Mouse (Mus musculus): Measurements from ENCODE around the gene Rbmxl2. TPM values are rescaled to one million over a fixed set of nuclear protein-coding genes. Genes with fewer than 3 reads are reported as not detected.

Gene Rbmxl2
- not detected for total RNA-seq (2021)

DNA sequence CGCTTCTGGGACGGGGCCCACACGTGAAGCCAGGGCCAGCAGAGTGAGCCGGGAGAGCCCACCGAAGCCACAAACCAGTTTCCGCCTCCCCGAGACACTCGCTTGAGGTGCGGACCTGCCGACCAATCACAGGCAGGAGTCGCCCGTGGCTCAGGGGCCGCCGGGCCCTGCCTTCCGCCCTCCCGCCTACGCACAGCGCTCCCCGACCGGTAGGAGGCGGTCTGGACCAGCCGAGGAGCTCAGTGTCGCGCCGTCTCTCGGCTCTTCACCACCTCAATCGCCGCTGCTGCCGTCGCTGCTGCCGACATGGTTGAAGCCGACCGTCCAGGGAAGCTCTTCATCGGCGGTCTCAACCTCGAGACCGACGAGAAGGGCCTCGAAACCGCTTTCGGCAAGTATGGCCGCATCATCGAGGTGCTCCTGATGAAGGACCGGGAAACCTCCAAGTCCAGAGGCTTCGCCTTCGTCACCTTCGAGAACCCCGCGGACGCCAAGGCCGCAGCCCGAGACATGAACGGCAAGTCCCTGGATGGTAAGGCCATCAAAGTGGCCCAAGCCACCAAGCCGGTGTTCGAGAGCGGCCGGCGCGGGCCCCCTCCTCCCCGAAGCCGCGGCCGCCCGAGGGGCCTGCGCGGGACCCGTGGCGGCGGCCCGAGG lies at the start of gene Rbmxl2:
Gene Rbmxl2, plus strand, starts transcription at position 242 of the 657 bp plus-strand sequence.
- no peak for DNase-seq

DNA sequence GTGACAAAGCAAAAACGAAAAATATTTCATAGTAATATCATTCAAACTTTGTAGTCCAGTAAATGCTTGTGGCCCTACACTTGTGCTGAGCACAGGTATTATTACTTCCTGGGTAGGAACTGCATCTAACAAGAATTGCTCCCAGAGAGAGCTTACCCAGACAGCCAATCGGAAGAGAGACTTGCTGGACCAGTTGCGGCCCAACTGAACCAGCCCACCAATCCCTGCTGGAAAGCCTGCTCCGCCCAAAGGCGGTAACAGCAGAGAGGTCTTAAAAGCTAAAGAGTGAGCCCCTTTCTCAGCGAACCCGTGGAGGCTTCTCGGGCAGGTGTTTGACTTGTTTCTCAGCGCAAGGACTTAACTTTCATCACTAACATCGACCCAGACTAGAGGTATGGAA lies 42.6 kb upstream of the Rbmxl2 start, which contains the start of gene Nlrp14:
Gene Nlrp14, plus strand, starts transcription at position 301 of the 400 bp plus-strand sequence.
- no peak for DNase-seq

- no peak for DNase-seq
Observed at GRCm38 (mm10) chr7:107180406-107180805, 28.8 kb upstream of the Rbmxl2 start.

- DNase-seq = no peak
Observed at GRCm38 (mm10) chr7:107201817-107202216, 7.4 kb upstream of the Rbmxl2 start.

DNA sequence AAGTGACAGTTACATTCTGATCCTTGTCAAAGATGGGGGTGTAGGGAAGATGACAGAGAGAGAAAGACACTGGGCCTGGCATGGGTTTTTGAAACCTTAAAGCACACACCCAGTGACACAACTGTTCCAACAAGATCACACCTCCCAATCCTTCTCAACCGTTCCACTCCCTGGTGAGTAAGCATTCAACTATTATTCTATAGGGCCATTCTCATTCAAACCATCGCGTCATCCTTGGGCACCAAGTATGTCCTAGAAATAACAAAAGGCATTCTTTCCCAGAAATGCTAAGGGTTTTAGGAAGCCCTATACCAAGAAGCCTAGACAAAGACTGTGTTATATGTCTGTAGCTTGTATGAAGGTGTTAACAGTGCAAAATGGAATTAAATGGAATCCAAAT lies 1.4 kb upstream of the Rbmxl2 start:
- no peak for DNase-seq

- DNase-seq = peak; percentile 9
Observed at GRCm38 (mm10) chr7:107210126-107210576, 906 bp downstream of the Rbmxl2 start.

- DNase-seq = no peak
Observed at GRCm38 (mm10) chr7:107215723-107216122, 6.5 kb downstream of the Rbmxl2 start.

DNA sequence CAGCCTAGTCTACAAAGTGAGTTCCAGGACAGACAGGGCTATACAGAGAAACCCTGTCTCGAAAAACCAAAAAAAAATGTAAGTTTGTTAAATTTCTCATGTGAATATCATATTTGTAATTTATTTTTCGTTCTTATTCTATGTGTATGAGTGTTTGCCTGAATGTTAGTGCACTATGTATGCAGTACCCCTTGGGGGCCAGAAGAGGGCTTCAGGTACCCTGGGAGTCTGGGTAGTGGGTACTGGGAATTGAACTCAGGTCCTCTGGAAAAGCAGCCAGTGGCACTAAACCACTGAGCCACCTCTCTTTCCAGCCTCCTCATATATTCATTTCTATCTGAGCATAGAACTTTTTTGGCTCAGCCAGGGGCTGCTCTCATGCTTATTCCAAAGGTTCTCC lies 7.6 kb downstream of the Rbmxl2 start:
- DNase-seq = no peak

DNA sequence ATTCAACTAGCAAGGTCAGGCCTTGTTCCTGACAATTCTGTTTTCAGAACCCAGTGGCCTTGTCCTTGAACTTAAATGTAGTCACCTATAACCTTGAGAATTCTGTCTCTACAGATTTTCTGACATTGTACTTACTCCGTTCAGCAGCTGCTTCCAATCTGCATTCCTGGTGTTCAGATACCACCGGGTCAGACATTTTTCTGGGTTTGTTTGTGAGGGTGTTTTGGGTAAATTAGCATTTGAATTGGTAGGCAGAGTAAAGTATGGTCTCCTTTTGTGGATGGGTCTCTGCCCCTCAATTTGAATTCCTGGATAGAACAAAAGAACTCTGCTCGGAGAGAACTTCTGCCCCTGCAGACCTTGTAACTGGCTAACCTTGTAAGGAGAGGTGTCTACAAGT lies 27.6 kb downstream of the Rbmxl2 start:
- no peak for DNase-seq

DNA sequence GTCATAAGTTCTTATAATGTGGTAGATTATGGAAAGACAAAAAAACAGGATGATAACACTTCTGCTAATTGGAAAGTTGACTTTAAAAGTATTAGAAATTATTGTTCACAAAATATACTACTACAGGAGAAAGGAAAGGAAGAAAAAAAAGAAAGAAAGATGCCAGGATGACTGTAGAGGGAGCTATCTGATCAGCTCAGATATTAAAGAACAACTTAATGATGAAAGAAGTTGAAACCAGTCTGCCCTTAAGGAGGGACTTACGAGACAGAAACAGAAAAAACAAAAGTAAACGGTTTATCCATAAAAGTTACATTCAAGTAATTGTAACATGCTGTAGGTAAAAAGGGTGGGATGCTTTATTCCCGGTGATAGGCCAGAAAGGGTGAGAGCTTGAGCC lies 28.3 kb downstream of the Rbmxl2 start:
- no peak for DNase-seq

DNA sequence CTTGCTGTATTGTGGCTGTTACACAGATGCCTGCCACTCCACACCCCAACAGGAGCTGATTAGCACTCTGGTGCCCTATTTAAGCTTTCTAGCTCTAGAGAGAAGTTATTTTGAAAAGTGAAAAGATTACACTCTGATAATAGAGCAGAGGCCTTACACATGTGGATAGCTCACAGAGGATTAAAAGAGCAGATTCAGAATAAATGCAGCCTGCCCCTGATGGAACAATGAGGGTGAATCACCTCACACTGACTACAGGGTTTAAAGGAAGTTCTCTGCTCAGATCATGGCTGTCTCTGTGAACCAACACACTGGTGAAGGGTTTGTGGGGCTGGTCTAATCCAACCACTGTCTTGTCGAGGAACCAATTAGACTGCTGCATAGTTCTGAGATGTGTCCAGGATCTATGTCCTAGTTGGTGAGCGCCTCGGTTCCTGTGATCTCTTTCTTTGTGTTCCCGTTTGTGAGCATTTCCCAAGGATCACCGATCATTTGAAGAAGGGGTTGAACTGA lies 32.2 kb downstream of the Rbmxl2 start:
- DNase-seq = no peak

GRCm38 (mm10) chr7:107250211-107250985 lies 41.2 kb downstream of the Rbmxl2 start:
- DNase-seq = no peak

DNA sequence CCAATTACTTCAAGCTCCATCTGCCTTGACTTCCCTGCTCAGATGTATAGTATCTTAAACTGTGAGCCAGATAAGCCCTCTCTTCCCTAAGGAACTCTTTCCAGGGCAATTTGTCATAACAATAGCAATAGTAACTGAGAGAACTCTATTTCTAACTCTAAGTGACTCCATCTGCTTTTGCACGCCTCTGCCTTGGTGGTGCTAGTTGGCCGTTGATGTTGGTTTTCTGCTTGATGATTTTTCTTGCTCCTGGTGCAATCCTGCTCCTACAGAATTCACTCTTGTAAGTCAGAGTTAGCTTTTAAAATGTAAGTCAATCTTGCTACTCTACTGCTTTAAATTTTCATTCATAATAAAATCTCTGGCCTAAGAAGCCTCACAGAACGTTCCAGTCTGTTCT lies 44.1 kb downstream of the Rbmxl2 start:
- DNase-seq = no peak

GRCm38 (mm10) chr7:107259936-107260335 lies 50.7 kb downstream of the Rbmxl2 start:
- DNase-seq = no peak

Other genes starting within 250 kb of the Rbmxl2 start
- gene Olfr6, start 245.5 kb upstream of the Rbmxl2 start, total RNA-seq (2021) = not detected
- gene Olfr711, start 234.0 kb upstream of the Rbmxl2 start, total RNA-seq (2021) = not detected
- gene Olfr2, start 203.4 kb upstream of the Rbmxl2 start, total RNA-seq (2021) = not detected
- gene Olfr713, start 178.3 kb upstream of the Rbmxl2 start, total RNA-seq (2021) = not detected
- not detected for gene Olfr714, start 138.5 kb upstream of the Rbmxl2 start, total RNA-seq (2021)
- gene Olfr17, start 116.2 kb upstream of the Rbmxl2 start, total RNA-seq (2021) = not detected
- gene Olfr715b, start 99.1 kb upstream of the Rbmxl2 start, total RNA-seq (2021) = not detected
- not detected for gene Olfr715, start 78.4 kb upstream of the Rbmxl2 start, total RNA-seq (2021)
- gene Olfr716, start 71.1 kb upstream of the Rbmxl2 start, total RNA-seq (2021) = not detected
- gene Nlrp14, start 42.5 kb upstream of the Rbmxl2 start, total RNA-seq (2021) = not detected
- gene Syt9, start 161.3 kb downstream of the Rbmxl2 start, total RNA-seq (2021) = under 1 TPM; 0.33 to 0.38 TPM

Measured in heart, postnatal 4 days (tissue).